Mouse (Mus musculus) cortical plate, adult 2 months (tissue): ENCODE measurements around the gene Vps45.

Source experiments
- CTCF ChIP-seq: fragments of 200-500 bp; IDR thresholded peaks from 2 replicates; pipeline ENCODE4 v1.5.1; 2011; ENCODE audit warnings: mild to moderate bottlenecking, control low read depth, low read length; ENCODE audit not compliant: insufficient read depth; ENCODE audit errors: extremely low read depth
- POLR2A ChIP-seq: fragments of 200-500 bp; IDR thresholded peaks from 2 replicates; pipeline ENCODE4 v1.6.1; 2011; ENCODE audit warnings: mild to moderate bottlenecking, low read length, control low read depth; ENCODE audit not compliant: insufficient read depth; ENCODE audit errors: extremely low read depth

DNA sequence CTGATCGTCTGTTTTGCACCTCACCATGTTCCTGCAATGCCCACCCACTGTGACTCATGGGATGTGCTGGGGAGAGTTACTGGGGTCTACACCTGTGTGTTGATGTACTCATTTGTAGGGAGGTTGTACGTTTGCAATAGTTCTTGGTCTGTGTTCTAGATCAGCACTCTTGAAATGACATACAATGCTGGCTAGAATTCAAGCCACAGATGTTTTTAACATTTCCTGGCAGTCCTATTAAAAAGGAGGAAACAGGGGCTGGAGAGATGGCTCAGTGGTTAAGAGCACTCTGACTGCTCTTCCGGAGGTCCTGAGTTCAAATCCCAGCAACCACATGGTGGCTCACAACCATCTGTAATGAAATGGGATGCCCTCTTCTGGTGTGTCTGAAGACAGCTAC lies 104.7 kb downstream of the Vps45 start:
- no peak for TF ChIP-seq POLR2A
- no peak for TF ChIP-seq CTCF
